Mouse (Mus musculus): ENCODE data around the gene Tshb. TPM values are rescaled to one million over a fixed set of nuclear protein-coding genes. Genes with fewer than 3 reads are reported as not detected.

Tshb gene
- total RNA-seq, 2 experiments from 2014 or later: not detected

DNA sequence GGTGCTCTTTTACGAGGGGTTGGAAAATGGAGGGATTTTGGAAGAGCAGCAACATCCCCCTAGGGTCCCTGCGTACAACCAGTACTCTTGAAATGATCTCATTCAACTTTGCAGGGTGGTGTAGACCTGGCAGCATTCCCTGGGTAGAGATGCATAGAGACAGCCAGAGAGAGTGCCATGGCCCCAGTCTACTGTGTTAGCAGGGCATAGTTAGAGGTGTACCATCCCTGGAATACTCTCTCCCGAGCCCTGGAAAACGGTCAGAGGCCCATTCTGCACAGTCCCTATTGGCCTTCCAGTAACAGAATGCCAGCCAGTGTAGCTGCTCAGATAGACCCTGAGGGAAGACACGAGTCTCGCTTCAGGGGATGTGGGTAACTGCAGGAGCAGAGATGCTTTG lies 46.9 kb downstream of the Tshb start:
- H3K27ac ChIP-seq: no peak overlapping the region; the same call in 1 of the 2 replicates

DNA sequence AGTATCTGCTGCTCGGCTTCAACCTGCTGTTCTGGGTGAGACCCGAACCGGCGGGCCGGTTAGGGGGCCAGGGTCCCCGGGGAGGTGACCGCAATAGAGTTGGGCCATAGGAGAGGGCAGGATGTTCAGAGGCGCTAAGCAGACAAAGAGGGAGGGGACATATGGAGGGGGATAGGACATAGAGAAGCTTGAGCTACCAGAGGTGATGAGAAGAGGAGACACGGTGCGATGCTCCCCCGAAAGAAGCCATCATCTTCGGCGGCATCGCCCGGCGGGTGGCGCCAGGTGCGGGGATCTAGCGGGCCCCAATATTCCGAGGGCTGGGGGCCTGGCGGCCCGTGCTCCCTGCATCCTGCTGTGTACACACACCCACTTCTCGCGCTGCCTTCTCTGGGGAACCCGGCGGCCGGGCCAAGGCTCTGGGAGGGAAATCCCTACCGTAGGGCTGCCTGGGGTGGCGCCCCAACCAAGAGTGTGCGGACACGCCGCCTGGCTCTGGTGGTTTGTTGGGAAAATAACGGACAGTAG lies 47.4 kb downstream of the Tshb start:
- intact Hi-C loops (cut with DNase I): no loop called here
- no peak; the same call in 1 of the 2 replicates for TF ChIP-seq CTCF (IDR thresholded peaks at IDR 0.05)
- Histone ChIP-seq H3K27ac (peak overlapping the region; percentile 71), H3K4me3 (peak overlapping the region; percentile 71)
- peak in 1 of 2 experiments; percentile 20 for DNase-seq (ENCODE audit: extremely low spot score in 1 of 2, low spot score in 2 of 2)

More for the DNA sequence above, 46.9 kb downstream of the Tshb start:
- no peak for DNase-seq (ENCODE audit: extremely low spot score in 1 of 2, low spot score in 2 of 2)
- intact Hi-C loops (cut with DNase I): no loop called here
- TF ChIP-seq CTCF (IDR thresholded peaks at IDR 0.05): no peak
- peak overlapping the region; percentile 71 for H3K4me3 ChIP-seq

DNA sequence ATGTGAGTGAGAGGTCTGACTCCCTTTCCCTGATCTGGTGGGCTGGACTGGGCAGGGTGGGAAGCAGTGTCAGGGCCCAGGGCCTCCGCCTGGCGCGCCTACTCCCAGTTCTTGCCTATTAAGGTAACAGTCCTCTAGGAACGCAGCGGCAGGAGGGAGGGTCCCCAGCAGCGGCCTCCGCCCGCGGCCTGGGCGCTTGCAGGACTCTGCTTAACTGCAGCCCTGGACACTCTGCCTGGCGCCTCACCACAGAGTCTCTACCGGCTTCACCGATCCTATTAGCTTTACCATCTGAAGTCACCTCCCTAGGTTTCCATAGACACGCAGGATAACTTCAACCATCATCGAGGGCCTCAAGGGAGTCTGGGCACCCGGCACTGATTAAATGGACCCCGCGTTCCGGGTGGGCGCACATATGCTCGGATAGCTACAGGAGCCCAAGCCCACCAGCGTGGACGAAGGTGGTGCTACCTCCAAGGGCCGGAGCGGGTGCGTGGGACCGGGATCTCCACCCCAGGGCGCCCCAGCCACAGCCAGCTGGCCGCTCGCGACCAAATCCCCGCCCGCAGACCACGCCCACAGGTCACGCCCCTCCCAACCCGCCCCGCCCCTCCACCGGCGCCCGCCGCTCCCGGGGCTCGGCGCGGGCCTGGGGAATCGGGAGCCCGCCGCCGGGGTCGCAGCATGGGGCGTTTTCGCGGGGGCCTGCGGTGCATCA lies 48.0 kb downstream of the Tshb start, which contains the start of gene Tspan2:
Tspan2 (plus strand) TSS at position 217 of the 718 bp plus-strand sequence.
- TF ChIP-seq CTCF (IDR thresholded peaks at IDR 0.05): no peak
- DNase-seq (ENCODE audit: extremely low spot score in 1 of 2, low spot score in 2 of 2): peak; percentile 39 to 54

DNA sequence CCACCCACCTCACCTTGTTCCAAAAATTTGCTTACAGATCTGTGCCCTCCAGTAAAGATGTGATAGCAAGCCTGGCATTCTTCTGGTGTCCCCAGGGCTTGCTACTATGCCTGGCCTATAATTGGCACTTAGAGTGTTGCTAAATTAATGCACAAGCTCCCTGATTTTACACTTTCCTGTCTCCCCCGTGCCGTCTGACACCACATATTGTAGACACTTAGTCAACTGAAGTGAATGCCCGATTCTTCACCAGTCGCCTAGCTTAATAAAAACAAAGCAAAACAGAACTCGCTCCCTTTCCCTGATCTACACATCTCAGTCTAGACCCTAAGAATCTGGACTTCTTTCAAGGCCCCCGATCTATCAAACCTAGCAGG lies 48.6 kb downstream of the Tshb start:
- intact Hi-C loops (cut with DNase I): no loop called here
- DNase-seq (ENCODE audit: extremely low spot score in 1 of 2, low spot score in 2 of 2): no peak
- H3K27ac ChIP-seq: peak overlapping the region; percentile 74
- H3K4me3 ChIP-seq: peak overlapping the region; percentile 71
- no peak for TF ChIP-seq CTCF (IDR thresholded peaks at IDR 0.05)

More for the DNA sequence above, 48.0 kb downstream of the Tshb start, which contains the start of gene Tspan2:
- intact Hi-C loops (cut with DNase I): no loop called here
- Histone ChIP-seq H3K27ac (peak within 1 kb of the TSS; percentile 74), H3K4me3 (peak within 1 kb of the TSS; percentile 71)

DNA sequence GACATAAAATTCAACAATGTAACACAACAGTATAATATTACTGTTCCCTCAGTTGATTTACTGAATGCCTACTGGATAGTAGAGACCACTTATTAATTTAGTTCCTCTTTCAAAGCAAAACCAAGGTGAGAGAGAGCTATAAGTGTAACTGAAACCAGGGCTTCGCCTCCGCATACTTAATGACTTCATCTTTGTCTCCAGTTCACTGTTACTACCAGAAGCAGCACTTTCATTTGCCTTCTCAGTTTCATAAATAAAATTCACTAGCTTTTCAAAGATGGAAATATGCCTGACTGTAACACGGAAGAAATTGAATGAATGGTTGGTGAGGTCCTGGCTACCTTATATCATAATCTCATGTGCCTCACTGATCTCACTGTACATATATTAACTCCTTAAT lies 49.5 kb downstream of the Tshb start:
- no peak for TF ChIP-seq CTCF (IDR thresholded peaks at IDR 0.05)
- intact Hi-C loops (cut with DNase I): no loop called here
- DNase-seq (ENCODE audit: extremely low spot score in 1 of 2, low spot score in 2 of 2): no peak
- Histone ChIP-seq H3K4me3 (no peak overlapping the region), H3K27ac (no peak overlapping the region)

DNA sequence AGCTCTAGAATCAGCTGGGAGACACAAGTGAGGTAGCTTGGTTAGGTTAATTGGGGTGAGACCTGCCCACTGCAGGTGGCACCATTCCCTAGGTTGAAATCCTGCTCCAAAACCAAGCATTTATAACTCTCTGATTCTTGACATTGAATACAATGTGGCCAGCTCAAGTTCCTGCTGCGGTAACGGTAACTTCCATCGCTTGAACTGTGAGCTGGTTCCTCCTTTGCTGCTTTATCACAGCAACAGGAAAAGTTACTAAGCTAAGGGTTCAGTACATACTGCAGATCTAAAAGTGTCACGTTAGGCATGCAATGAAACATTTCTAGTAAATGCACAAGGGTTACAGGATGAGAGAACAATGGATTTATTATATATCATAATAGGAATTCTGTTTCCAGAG lies 49.9 kb downstream of the Tshb start:
- Histone ChIP-seq H3K4me3 (no peak overlapping the region), H3K27ac (no peak overlapping the region)
- DNase-seq (ENCODE audit: extremely low spot score in 1 of 2, low spot score in 2 of 2): no peak
- TF ChIP-seq CTCF (IDR thresholded peaks at IDR 0.05): no peak
- intact Hi-C loops (cut with DNase I): no loop called here

DNA sequence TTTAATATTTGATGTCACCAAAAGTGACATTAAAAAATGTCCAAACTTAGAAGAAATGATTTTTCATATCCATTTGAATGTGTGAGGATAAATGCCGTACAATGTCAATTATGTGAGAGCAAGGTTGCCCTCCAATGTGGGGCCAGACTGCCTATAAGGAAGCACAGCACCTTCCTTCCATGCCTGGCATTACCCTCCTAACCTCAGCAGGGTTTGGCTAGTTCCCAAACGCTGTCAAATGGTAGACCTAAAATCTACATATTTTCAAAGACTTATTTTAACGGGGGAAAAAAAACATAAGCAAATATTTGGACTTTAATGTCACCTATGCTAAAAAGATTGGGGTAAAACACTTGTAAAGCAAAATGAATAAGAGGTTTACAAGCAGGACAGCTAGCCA lies 51.4 kb downstream of the Tshb start:
- Histone ChIP-seq H3K4me3 (no peak overlapping the region), H3K27ac (no peak overlapping the region)
- intact Hi-C loops (cut with DNase I): no loop called here
- no peak for TF ChIP-seq CTCF (IDR thresholded peaks at IDR 0.05)
- DNase-seq (ENCODE audit: extremely low spot score in 1 of 2, low spot score in 2 of 2): no peak

DNA sequence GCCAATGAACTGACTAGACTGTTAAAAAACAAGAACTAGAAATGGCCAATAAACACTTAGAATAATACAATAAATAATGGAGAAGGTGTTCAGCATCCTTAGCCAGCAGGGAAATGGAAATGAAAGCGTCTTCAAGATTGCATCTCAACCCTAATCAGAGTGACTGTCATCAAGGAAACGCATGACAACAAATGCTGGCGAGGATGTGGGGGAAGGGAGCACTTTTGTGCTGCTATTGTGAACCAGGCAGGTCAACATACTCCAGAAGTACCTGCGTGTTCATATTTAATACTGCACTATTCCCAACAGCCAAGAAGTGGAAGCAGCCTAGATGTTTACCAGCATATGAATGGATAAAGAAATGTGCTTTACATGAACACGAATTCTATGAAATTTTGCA lies 53.1 kb downstream of the Tshb start:
- no peak for TF ChIP-seq CTCF (IDR thresholded peaks at IDR 0.05)
- Histone ChIP-seq H3K4me3 (no peak overlapping the region), H3K27ac (no peak overlapping the region)
- intact Hi-C loops (cut with DNase I): no loop called here
- DNase-seq (ENCODE audit: extremely low spot score in 1 of 2, low spot score in 2 of 2): no peak

Other genes with a start within 250 kb of the Tshb start
- gene Tspan2, start 48.2 kb downstream of the Tshb start, total RNA-seq (2021): 10 to 100 TPM; 50.5 to 51.8 TPM
- not detected for gene Sycp1, start 153.4 kb upstream of the Tshb start, total RNA-seq (2021)
- gene Nr1h5, start 181.4 kb upstream of the Tshb start, total RNA-seq (2021): not detected
- gene Sike1, start 213.0 kb upstream of the Tshb start, total RNA-seq (2021): 10 to 100 TPM; 69.9 to 78.3 TPM
- 100 to 1,000 TPM; 216 to 245 TPM for gene Csde1, start 237.7 kb upstream of the Tshb start, total RNA-seq (2021)